Comparison of ENCODE assay signal across 32 mouse cellular contexts in genomic region chr9:86798129-86798528, GRCm38 (mm10). TPM values are rescaled to one million over a fixed set of nuclear protein-coding genes. Genes with fewer than 3 reads are reported as not detected.
A peak's percentile ranks its signal among the peaks of the same experiment; 100 is the strongest.
DNase-seq lines count a peak whose midpoint lies in the region; ATAC-seq lines count a peak whose summit lies in the region.
"Had no signal": no experiment of that assay in that cellular context is flagged by ENCODE, and none has a peak within 500 bp of the region (broad histone marks: within the 10 kb centered on the region; RNA-seq: fewer than 3 reads in every experiment).

No protein-coding gene starts in this region.

- H3K36me3 ChIP-seq in midbrain, embryonic 11.5 days (ENCODE audit: control insufficient read depth, insufficient read depth, low read length) = no peaks in the 10 kb centered on the region
- H3K36me3 ChIP-seq: heart, embryonic 10.5 days; kidney, embryonic 15.5 days had no signal

- H3K4me3 ChIP-seq in midbrain, embryonic 11.5 days (ENCODE audit: low read depth, low read length) = no peak overlapping the region
- H3K4me3 ChIP-seq: forebrain, embryonic 13.5 days; heart, embryonic 10.5 days; heart, embryonic 15.5 days; kidney, embryonic 15.5 days; layer of hippocampus, adult 2 months; midbrain, embryonic 15.5 days; neural tube, embryonic 15.5 days had no signal

- intact Hi-C loops in heart, postnatal 10 days (cut with DNase I) = loop anchor here (2.0 kb wide), 1 partner anchor 205 kb away; no protein-coding TSS in a partner anchor

- no peak overlapping the region for H3K9ac ChIP-seq in midbrain, embryonic 11.5 days (ENCODE audit: low read length)
- H3K9ac ChIP-seq: forebrain, embryonic 13.5 days; heart, embryonic 15.5 days; hindbrain, embryonic 14.5 days; kidney, embryonic 15.5 days; liver, embryonic 14.5 days; midbrain, embryonic 15.5 days; neural tube, embryonic 15.5 days had no signal

- H3K27ac ChIP-seq in midbrain, embryonic 11.5 days (ENCODE audit: low read depth, low read length) = no peak overlapping the region
- H3K27ac ChIP-seq: forebrain, embryonic 13.5 days; heart, embryonic 10.5 days; heart, embryonic 15.5 days; hindbrain, embryonic 14.5 days; liver, embryonic 14.5 days; macrophage; midbrain, embryonic 15.5 days; neural tube, embryonic 15.5 days had no signal

- H3K4me1 ChIP-seq in midbrain, embryonic 11.5 days (ENCODE audit: control insufficient read depth, insufficient read depth, low read length) = no peaks in the 10 kb centered on the region
- H3K4me1 ChIP-seq: forebrain, embryonic 13.5 days; heart, embryonic 10.5 days; heart, embryonic 15.5 days; midbrain, embryonic 15.5 days; neural tube, embryonic 15.5 days had no signal

- no peaks in the 10 kb centered on the region for H3K9me3 ChIP-seq in midbrain, embryonic 11.5 days (ENCODE audit: control insufficient read depth, low read length)
- H3K9me3 ChIP-seq: forebrain, embryonic 13.5 days; heart, embryonic 10.5 days; heart, embryonic 15.5 days; kidney, embryonic 15.5 days; midbrain, embryonic 15.5 days; neural tube, embryonic 15.5 days had no signal

- H3K4me2 ChIP-seq in midbrain, embryonic 11.5 days = no peak overlapping the region
- H3K4me2 ChIP-seq: forebrain, embryonic 13.5 days; heart, embryonic 15.5 days; hindbrain, embryonic 14.5 days; midbrain, embryonic 15.5 days; neural tube, embryonic 15.5 days had no signal

- H3K27me3 ChIP-seq in midbrain, embryonic 11.5 days (ENCODE audit: control insufficient read depth, insufficient read depth, low read length) = no peaks in the 10 kb centered on the region
- H3K27me3 ChIP-seq: forebrain, embryonic 13.5 days; heart, embryonic 15.5 days; kidney, embryonic 15.5 days; midbrain, embryonic 15.5 days; neural tube, embryonic 15.5 days had no signal

- ATAC-seq in midbrain, embryonic 11.5 days (ENCODE audit: low FRiP score) = no peak
- ATAC-seq: forebrain, embryonic 13.5 days; midbrain, embryonic 15.5 days had no signal

- WGBS in midbrain, embryonic 11.5 days = 88% methylated on average over 5 of the region's 5 CpGs

- DNase-seq in heart, adult 11 months = peak; percentile 66
- no peak for DNase-seq in heart, postnatal 10 days
- DNase-seq in cerebellum, adult 18-20 months = peak; percentile 61 to 63
- peak; percentile 17 to 20 for DNase-seq in cerebellum, postnatal 10 days
- no peak for DNase-seq in spleen, adult 12 weeks (ENCODE audit: low spot score)
- no peak for DNase-seq in testis, postnatal 10 days (ENCODE audit: low spot score)
- DNase-seq in midbrain, embryonic 11.5 days (ENCODE audit: low spot score, missing footprints) = no peak
- DNase-seq: adrenal gland, postnatal 25 days; gastrocnemius, postnatal 10 days; heart, postnatal 36 days; kidney, adult 11 months; kidney, postnatal 36 days; layer of hippocampus, postnatal 36 days; liver; lung, adult 2 months; lung, postnatal 10 days; right cerebral cortex, postnatal 25 days; spleen, adult 18-20 months; thymus, adult 18-20 months; thymus, postnatal 25 days had no signal

RNA-seq across cellular contexts. Expression of gene Prss35, which starts 54.7 kb away (rescaled TPM):
- 1 to 10 TPM; 1.6 to 2.5 TPM for total RNA-seq in heart, postnatal 10 days (2021)
- polyA plus RNA-seq in midbrain, embryonic 11.5 days (2014; fragmentation: Nextera tagmentation; extraction: Ambion mirVana) = 1.4 and 1.9 TPM in 2 replicates
- total RNA-seq: megakaryocyte-erythroid progenitor cell, adult 5-6 weeks; MEL had no signal
- polyA plus RNA-seq: macrophage had no signal

Comparison
In these comparisons a context has a peak if more than half of its experiments do, and no peak if none do; other contexts are left out.
1. DNase-seq: peak in heart, adult 11 months (single experiment), cerebellum, adult 18-20 months (2 of 2) and cerebellum, postnatal 10 days (2 of 2); none in heart, postnatal 10 days (0 of 2), spleen, adult 12 weeks (single experiment), testis, postnatal 10 days (single experiment) and midbrain, embryonic 11.5 days (single experiment).